Mouse (Mus musculus) ES-E14 (cell line): ENCODE data around the gene Ppard.

Experiments
- CHD2 ChIP-seq: IDR thresholded peaks from 2 replicates; pipeline ENCODE4 v1.6.1; 2014; ENCODE audit warnings: mild to moderate bottlenecking, low read depth, low read length, inconsistent platforms
- HCFC1 ChIP-seq: IDR thresholded peaks from 2 replicates; pipeline ENCODE4 v1.6.1; 2012; ENCODE audit warnings: low read length, inconsistent platforms, borderline replicate concordance; ENCODE audit not compliant: insufficient read depth
- MAFK ChIP-seq: IDR thresholded peaks from 2 replicates; pipeline ENCODE4 v1.6.1; 2014; ENCODE audit warnings: mild to moderate bottlenecking, low read depth, low read length, inconsistent platforms; ENCODE audit not compliant: insufficient read depth
- ZNF384 ChIP-seq: IDR thresholded peaks from 2 replicates; pipeline ENCODE4 v1.6.1; 2012; ENCODE audit warnings: low read depth, low read length, inconsistent platforms

DNA sequence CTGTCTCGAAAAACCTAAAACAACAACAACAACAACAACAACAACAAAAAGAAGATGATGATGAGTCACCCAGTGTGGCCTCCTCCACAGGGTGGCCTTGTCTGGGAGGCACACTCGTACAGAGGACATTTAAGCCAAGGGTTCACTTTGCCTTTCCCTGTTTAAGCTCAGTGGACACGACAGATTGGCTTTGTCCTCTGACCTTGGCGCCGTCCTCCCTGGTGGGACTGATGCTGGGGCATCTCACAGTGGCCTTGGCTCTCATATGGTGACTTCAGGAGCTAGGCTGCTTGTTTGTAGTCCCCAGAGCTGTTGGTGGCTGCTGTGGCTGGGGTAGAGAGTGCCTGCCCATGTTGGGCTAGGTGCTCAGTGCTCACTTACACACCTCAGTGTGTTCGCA, 11.7 kb downstream of the Ppard start:
- TF ChIP-seq HCFC1 (no peak), CHD2 (no peak), ZNF384 (no peak), MAFK (no peak)
